Mouse (Mus musculus): Measurements from ENCODE around the gene Chic1. TPM values are rescaled to one million over a fixed set of nuclear protein-coding genes. Genes with fewer than 3 reads are reported as not detected.
A peak's percentile ranks its signal among the peaks of the same experiment; 100 is the strongest.

Gene Chic1
- polyA plus RNA-seq, 1 experiment from 2014 or later: 3.0 TPM

DNA sequence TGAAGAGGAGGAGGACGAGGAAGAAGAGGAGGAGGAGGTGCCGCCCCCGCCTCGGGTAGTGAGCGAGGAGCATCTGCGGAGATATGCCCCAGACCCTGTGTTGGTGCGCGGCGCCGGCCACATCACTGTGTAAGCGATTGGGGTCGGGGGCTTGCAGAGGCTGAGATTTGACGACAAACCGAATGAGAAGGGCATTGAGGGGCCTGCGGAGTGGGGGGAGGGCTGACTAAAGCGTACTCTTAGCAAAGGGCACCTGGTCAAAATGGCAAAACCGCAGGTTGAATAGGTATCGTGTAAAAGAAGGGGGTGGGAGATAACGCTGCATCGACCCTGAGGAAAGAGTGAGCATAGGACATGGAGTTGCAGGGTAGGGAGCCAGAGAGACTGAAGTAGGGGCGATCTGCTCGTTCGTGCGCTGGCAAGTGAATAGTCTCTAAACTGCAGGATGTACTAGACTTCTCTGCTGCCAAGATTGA lies 523 bp downstream of the Chic1 start:
- Histone ChIP-seq H3K4me2 (replicated peaks; ENCODE audit: low read depth, low read length) (peak overlapping the region; percentile 50), H3K4me1 (ENCODE audit: insufficient read depth, low read length) (no peaks in the 10 kb centered on the region), H3K4me3 (ENCODE audit: low read length) (peak overlapping the region; percentile 64), H3K9me3 (ENCODE audit: low read length) (no peaks in the 10 kb centered on the region), H3K36me3 (ENCODE audit: insufficient read depth, low read length) (no peaks in the 10 kb centered on the region), H3K27me3 (ENCODE audit: insufficient read depth, low read length) (peaks cover 29% of the 10 kb centered on the region), H3K27ac (ENCODE audit: low read length) (no peak overlapping the region), H3K9ac (replicated peaks; ENCODE audit: low read length) (peak overlapping the region; percentile 67)
- WGBS: 15% methylated on average over 24 of the region's 24 CpGs
- ATAC-seq (ENCODE audit: low FRiP score, low TSS enrichment): peak; percentile 83

- H3K27ac ChIP-seq (ENCODE audit: low read length): no peak overlapping the region
- WGBS: 66% methylated on average over 5 of the region's 5 CpGs
These were observed 9.9 kb downstream of the Chic1 start for GRCm38 (mm10) chrX:103366201-103366600.

GRCm38 (mm10) chrX:103368650-103369049 lies 12.4 kb downstream of the Chic1 start:
- WGBS: 70% methylated on average over 3 of the region's 3 CpGs
- Histone ChIP-seq H3K27me3 (ENCODE audit: insufficient read depth, low read length) (peaks cover 8% of the 10 kb centered on the region; the same call in 1 of the 2 replicates), H3K4me2 (replicated peaks; ENCODE audit: low read depth, low read length) (no peak overlapping the region), H3K9me3 (ENCODE audit: low read length) (no peaks in the 10 kb centered on the region), H3K4me3 (ENCODE audit: low read length) (no peak overlapping the region), H3K9ac (replicated peaks; ENCODE audit: low read length) (no peak overlapping the region), H3K4me1 (ENCODE audit: insufficient read depth, low read length) (no peaks in the 10 kb centered on the region), H3K36me3 (ENCODE audit: insufficient read depth, low read length) (no peaks in the 10 kb centered on the region), H3K27ac (ENCODE audit: low read length) (no peak overlapping the region)
- ATAC-seq (ENCODE audit: low FRiP score, low TSS enrichment): no peak

More at GRCm38 (mm10) chrX:103366201-103366600, 9.9 kb downstream of the Chic1 start:
- no peak for ATAC-seq (ENCODE audit: low FRiP score, low TSS enrichment)
- peaks cover 6% of the 10 kb centered on the region; the same call in 1 of the 2 replicates for H3K27me3 ChIP-seq (ENCODE audit: insufficient read depth, low read length)
- H3K4me3 ChIP-seq (ENCODE audit: low read length): no peak overlapping the region
- no peak overlapping the region for H3K4me2 ChIP-seq (replicated peaks; ENCODE audit: low read depth, low read length)
- no peaks in the 10 kb centered on the region for H3K4me1 ChIP-seq (ENCODE audit: insufficient read depth, low read length)
- no peak overlapping the region for H3K9ac ChIP-seq (replicated peaks; ENCODE audit: low read length)
- no peaks in the 10 kb centered on the region for H3K36me3 ChIP-seq (ENCODE audit: insufficient read depth, low read length)
- no peaks in the 10 kb centered on the region for H3K9me3 ChIP-seq (ENCODE audit: low read length)

DNA sequence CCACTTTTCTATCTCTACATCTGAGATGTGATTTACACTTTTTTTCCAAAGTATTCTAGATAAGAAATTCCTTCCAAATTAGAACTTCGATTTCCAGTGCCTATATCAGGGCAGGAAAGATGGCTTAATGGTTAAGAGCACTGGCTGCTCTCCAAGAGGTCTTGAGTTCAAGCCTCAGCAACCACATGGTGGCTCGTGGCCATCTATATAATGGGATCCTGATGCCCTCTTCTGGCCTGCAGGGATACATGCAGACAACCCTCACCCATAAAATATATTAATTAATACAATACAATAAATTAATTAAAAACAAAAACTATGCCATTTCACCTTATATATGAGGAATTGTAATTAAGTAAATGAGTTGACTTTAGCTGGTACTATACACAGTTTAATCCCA lies 14.9 kb downstream of the Chic1 start:
- no peaks in the 10 kb centered on the region for H3K36me3 ChIP-seq (ENCODE audit: insufficient read depth, low read length)
- H3K4me2 ChIP-seq (replicated peaks; ENCODE audit: low read depth, low read length): no peak overlapping the region
- 63% methylated on average over 2 of the region's 2 CpGs for WGBS
- no peak for ATAC-seq (ENCODE audit: low FRiP score, low TSS enrichment)
- no peak overlapping the region for H3K4me3 ChIP-seq (ENCODE audit: low read length)
- H3K4me1 ChIP-seq (ENCODE audit: insufficient read depth, low read length): no peaks in the 10 kb centered on the region
- no peak overlapping the region for H3K9ac ChIP-seq (replicated peaks; ENCODE audit: low read length)
- no peaks in the 10 kb centered on the region for H3K9me3 ChIP-seq (ENCODE audit: low read length)
- H3K27ac ChIP-seq (ENCODE audit: low read length): no peak overlapping the region
- peaks cover 8% of the 10 kb centered on the region; the same call in 1 of the 2 replicates for H3K27me3 ChIP-seq (ENCODE audit: insufficient read depth, low read length)

- no peaks in the 10 kb centered on the region for H3K9me3 ChIP-seq (ENCODE audit: low read length)
- no peak for ATAC-seq (ENCODE audit: low FRiP score, low TSS enrichment)
These were observed 15.4 kb downstream of the Chic1 start for GRCm38 (mm10) chrX:103371627-103372026.

GRCm38 (mm10) chrX:103374250-103374649 lies 18.0 kb downstream of the Chic1 start:
- no peak overlapping the region for H3K27ac ChIP-seq (ENCODE audit: low read length)
- no peaks in the 10 kb centered on the region for H3K9me3 ChIP-seq (ENCODE audit: low read length)
- ATAC-seq (ENCODE audit: low FRiP score, low TSS enrichment): no peak
- H3K4me2 ChIP-seq (replicated peaks; ENCODE audit: low read depth, low read length): no peak overlapping the region
- H3K36me3 ChIP-seq (ENCODE audit: insufficient read depth, low read length): no peaks in the 10 kb centered on the region
- peaks cover 13% of the 10 kb centered on the region; the same call in 1 of the 2 replicates for H3K27me3 ChIP-seq (ENCODE audit: insufficient read depth, low read length)
- H3K9ac ChIP-seq (replicated peaks; ENCODE audit: low read length): no peak overlapping the region
- 70% methylated on average over 5 of the region's 5 CpGs for WGBS
- H3K4me3 ChIP-seq (ENCODE audit: low read length): no peak overlapping the region
- H3K4me1 ChIP-seq (ENCODE audit: insufficient read depth, low read length): no peaks in the 10 kb centered on the region

More at GRCm38 (mm10) chrX:103371627-103372026, 15.4 kb downstream of the Chic1 start:
- Histone ChIP-seq H3K27ac (ENCODE audit: low read length) (no peak overlapping the region), H3K9ac (replicated peaks; ENCODE audit: low read length) (no peak overlapping the region), H3K4me2 (replicated peaks; ENCODE audit: low read depth, low read length) (no peak overlapping the region), H3K4me3 (ENCODE audit: low read length) (no peak overlapping the region), H3K27me3 (ENCODE audit: insufficient read depth, low read length) (peaks cover 8% of the 10 kb centered on the region; the same call in 1 of the 2 replicates), H3K4me1 (ENCODE audit: insufficient read depth, low read length) (no peaks in the 10 kb centered on the region), H3K36me3 (ENCODE audit: insufficient read depth, low read length) (no peaks in the 10 kb centered on the region)
- 43% methylated on average over 2 of the region's 2 CpGs for WGBS

DNA sequence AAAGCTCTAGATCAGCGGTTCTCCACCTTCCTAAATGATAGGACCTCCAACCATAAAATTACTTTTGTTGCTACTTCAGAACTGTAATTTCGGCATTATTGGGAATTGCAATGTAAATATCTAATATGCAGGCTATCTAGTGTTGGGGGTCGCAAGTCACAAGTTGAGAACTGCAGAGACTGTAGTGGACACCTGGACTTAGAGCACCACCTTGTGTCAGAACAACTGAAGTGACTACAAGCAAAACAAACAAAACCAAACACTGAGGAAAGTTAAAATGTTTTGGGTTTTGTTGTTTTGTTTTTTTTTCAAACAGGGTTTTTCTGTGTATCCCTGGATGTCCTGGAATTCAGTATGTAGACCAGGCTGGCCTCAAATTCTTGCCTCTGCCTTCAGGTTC lies 28.3 kb downstream of the Chic1 start:
- H3K27ac ChIP-seq (ENCODE audit: low read length): no peak overlapping the region
- H3K27me3 ChIP-seq (ENCODE audit: insufficient read depth, low read length): peaks cover 5% of the 10 kb centered on the region; the same call in 1 of the 2 replicates
- no peak for ATAC-seq (ENCODE audit: low FRiP score, low TSS enrichment)
- WGBS: 75% methylated on average over 3 of the region's 3 CpGs
- H3K36me3 ChIP-seq (ENCODE audit: insufficient read depth, low read length): no peaks in the 10 kb centered on the region
- H3K9ac ChIP-seq (replicated peaks; ENCODE audit: low read length): no peak overlapping the region
- H3K4me1 ChIP-seq (ENCODE audit: insufficient read depth, low read length): no peaks in the 10 kb centered on the region
- no peak overlapping the region for H3K4me3 ChIP-seq (ENCODE audit: low read length)
- no peak overlapping the region for H3K4me2 ChIP-seq (replicated peaks; ENCODE audit: low read depth, low read length)
- no peaks in the 10 kb centered on the region for H3K9me3 ChIP-seq (ENCODE audit: low read length)

DNA sequence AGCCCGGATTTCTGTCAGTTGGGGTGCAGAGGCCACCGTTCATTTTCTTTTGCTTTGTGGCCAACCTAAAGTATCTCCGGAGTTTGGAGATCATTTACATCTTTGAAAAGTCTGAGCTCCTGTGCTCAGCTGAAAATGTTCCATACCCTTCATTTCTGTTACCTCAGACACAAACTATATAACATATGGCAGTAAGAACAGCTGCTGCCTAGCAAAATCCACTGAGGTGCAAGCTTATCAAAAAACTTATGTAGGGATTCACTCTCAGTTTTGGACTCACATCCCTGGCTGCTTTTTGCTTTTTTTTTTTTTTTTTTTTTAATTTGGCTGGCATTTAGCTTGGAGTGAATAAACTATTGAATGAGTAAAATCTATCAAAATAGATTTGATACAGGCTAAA lies 31.9 kb downstream of the Chic1 start:
- no peak overlapping the region for H3K9ac ChIP-seq (replicated peaks; ENCODE audit: low read length)
- no peak overlapping the region for H3K4me3 ChIP-seq (ENCODE audit: low read length)
- no peak for ATAC-seq (ENCODE audit: low FRiP score, low TSS enrichment)
- H3K36me3 ChIP-seq (ENCODE audit: insufficient read depth, low read length): no peaks in the 10 kb centered on the region
- H3K9me3 ChIP-seq (ENCODE audit: low read length): no peaks in the 10 kb centered on the region
- H3K27ac ChIP-seq (ENCODE audit: low read length): no peak overlapping the region
- no peak overlapping the region for H3K4me2 ChIP-seq (replicated peaks; ENCODE audit: low read depth, low read length)
- H3K4me1 ChIP-seq (ENCODE audit: insufficient read depth, low read length): no peaks in the 10 kb centered on the region
- 76% methylated on average over 3 of the region's 3 CpGs for WGBS
- H3K27me3 ChIP-seq (ENCODE audit: insufficient read depth, low read length): peaks cover 7% of the 10 kb centered on the region; the same call in 1 of the 2 replicates

DNA sequence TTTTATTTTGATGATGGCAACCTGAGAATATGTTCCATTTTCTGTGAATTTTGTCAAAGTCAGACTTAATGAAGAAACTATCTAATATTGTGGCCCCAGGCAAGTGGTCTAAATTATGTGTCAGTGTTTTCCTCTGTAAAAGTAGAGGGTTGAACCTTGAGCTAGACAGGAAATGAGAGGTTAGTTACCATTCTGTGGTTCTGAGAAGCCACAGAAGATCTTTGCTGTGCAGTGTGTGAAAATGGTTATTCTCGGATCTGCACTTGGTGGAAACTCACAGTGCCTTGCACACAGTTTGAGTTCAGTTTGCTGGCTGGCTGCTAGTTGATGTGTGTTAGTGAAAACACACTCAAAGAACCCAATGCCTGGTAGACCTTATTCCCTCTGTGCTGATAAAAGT lies 37.6 kb downstream of the Chic1 start:
- no peaks in the 10 kb centered on the region for H3K36me3 ChIP-seq (ENCODE audit: insufficient read depth, low read length)
- 72% methylated on average over 1 of the region's 1 CpGs for WGBS
- no peak overlapping the region for H3K27ac ChIP-seq (ENCODE audit: low read length)
- no peak overlapping the region for H3K4me2 ChIP-seq (replicated peaks; ENCODE audit: low read depth, low read length)
- no peak overlapping the region for H3K4me3 ChIP-seq (ENCODE audit: low read length)
- no peak overlapping the region for H3K9ac ChIP-seq (replicated peaks; ENCODE audit: low read length)
- peaks cover 11% of the 10 kb centered on the region; the same call in 1 of the 2 replicates for H3K27me3 ChIP-seq (ENCODE audit: insufficient read depth, low read length)
- no peak for ATAC-seq (ENCODE audit: low FRiP score, low TSS enrichment)
- no peaks in the 10 kb centered on the region for H3K4me1 ChIP-seq (ENCODE audit: insufficient read depth, low read length)
- no peaks in the 10 kb centered on the region for H3K9me3 ChIP-seq (ENCODE audit: low read length)

- H3K4me3 ChIP-seq (ENCODE audit: low read length): no peak overlapping the region
- peaks cover 8% of the 10 kb centered on the region; the same call in 1 of the 2 replicates for H3K27me3 ChIP-seq (ENCODE audit: insufficient read depth, low read length)
- no peaks in the 10 kb centered on the region for H3K9me3 ChIP-seq (ENCODE audit: low read length)
- H3K4me2 ChIP-seq (replicated peaks; ENCODE audit: low read depth, low read length): no peak overlapping the region
- no peaks in the 10 kb centered on the region for H3K36me3 ChIP-seq (ENCODE audit: insufficient read depth, low read length)
- H3K4me1 ChIP-seq (ENCODE audit: insufficient read depth, low read length): no peaks in the 10 kb centered on the region
- H3K27ac ChIP-seq (ENCODE audit: low read length): no peak overlapping the region
- ATAC-seq (ENCODE audit: low FRiP score, low TSS enrichment): no peak
- 49% methylated on average over 12 of the region's 13 CpGs for WGBS
- no peak overlapping the region for H3K9ac ChIP-seq (replicated peaks; ENCODE audit: low read length)
These were observed 48.7 kb downstream of the Chic1 start for GRCm38 (mm10) chrX:103405021-103405420.
